Mouse (Mus musculus) cerebral cortex, adult 2 months (tissue): ENCODE data around the gene D630003M21Rik.

ENCODE experiments used
- WGBS: fragments of 180-500 bp; shearing (Covaris S2); methylation state at CpG from one replicate; pipeline ENCODE4 v1.1.7; 2018; 5-methylcytosine and 5-hydroxymethylcytosine counted together

Gene D630003M21Rik

GRCm38 (mm10) chr2:158233106-158233505 is 4.1 kb upstream of the D630003M21Rik start:
- WGBS, result 43% methylated on average over 3 of the region's 3 CpGs

DNA sequence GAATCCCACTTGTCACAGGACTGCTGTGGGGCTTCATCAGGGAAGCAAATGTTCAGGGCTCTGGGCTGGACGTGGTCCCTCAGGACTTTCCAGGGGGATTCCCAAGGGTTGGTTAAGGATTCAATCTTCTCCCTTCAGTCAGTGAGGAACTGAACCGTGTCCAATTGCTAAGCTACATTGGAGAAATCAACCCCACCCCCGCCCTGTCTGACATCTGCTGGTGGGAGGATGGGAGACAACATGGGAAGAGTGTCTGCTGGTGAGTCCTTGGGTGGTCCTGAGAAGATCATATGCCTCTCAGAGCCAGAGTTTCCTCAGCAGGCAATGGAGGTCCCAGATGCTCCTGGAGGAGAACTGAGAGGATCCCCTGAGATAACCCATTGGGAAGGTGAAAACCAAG is 3.4 kb upstream of the D630003M21Rik start:
- 71% methylated on average over 3 of the region's 3 CpGs for WGBS

GRCm38 (mm10) chr2:158231071-158231470 is 2.0 kb upstream of the D630003M21Rik start:
- WGBS, result 79% methylated on average over 5 of the region's 5 CpGs

DNA sequence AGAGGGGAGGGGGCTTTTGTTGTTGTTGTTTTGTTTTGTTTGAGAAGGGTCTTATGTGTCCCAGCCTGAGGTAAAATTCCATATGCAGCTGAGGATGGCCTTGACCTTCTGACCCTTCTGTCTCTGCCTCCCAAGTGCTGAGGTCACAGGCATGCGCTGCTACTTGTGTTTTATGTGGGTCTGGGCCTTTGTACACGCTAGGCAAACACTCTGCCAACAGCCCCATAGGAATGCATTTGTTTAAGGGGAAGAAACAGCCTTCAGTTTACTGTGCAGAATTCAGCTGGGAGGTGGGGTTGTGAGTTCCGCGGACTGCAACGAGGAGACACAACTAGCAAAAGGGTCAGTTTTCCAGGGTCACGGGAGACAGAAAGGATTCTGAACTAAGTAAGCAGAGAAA is 1.6 kb upstream of the D630003M21Rik start:
- 76% methylated on average over 6 of the region's 6 CpGs for WGBS

GRCm38 (mm10) chr2:158229503-158229892 is 476 bp upstream of the D630003M21Rik start:
- WGBS, result 26% methylated on average over 7 of the region's 7 CpGs

DNA sequence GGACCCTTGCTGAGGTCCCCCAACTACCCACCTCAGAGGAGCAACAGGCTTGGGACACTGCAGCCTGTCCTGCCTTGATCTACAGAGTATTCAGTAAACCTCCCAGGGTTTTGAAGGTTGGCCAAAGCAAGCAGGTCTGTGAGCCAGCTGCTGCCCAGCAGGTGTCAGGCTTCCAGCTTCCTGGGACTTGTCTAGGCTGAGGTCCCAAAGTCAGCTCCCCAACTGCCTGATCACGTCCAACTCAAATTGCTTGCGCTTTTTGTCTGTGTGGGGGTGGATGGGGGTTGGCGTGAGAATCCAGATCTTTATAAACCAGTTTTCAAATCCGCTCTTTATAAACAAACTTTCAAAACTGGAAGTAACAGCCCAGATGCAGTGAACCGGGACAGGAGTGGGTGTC is 3.7 kb downstream of the D630003M21Rik start:
- WGBS, result 30% methylated on average over 5 of the region's 5 CpGs

DNA sequence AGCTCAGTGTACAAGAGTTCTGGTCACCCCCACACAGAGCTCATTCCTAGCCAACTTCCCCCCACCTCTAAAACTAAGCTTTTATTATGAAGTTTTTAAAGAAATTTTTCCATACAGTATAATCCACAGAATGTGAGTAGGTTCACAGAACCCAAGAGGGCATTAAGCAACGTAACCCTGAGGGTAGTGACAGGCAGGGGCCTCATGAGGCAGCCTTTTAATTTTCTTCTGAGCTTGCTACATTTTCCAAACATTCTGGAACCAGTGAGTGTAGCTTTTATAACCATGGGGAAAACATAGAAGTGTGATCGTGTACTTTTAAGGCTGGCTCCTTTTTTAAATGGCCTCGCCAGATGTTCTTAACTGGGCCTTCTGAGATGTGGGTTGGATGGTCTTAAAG is 5.5 kb downstream of the D630003M21Rik start:
- 65% methylated on average over 3 of the region's 3 CpGs for WGBS

DNA sequence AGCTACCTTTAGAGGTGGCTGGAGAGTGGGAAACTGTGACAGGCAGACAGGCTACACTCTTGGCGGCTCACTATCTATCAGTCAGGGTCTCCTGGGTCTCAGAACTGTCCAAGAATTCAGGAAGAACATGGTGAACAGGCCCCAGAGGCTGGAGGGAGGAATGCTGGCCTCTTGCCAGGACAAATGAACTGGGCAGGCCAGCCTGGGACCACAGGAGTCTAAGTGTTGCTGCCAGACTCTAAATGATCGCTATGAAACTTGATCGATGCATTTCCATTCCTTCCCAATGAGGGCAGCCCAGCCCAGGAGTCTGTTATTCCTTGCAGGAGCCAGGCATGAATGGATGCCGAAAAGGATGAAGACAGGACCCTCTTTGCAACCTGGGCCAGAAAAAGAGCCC is 6.4 kb downstream of the D630003M21Rik start:
- 68% methylated on average over 4 of the region's 4 CpGs for WGBS

GRCm38 (mm10) chr2:158221446-158222084 is 7.5 kb downstream of the D630003M21Rik start:
- 86% methylated on average over 9 of the region's 9 CpGs for WGBS

DNA sequence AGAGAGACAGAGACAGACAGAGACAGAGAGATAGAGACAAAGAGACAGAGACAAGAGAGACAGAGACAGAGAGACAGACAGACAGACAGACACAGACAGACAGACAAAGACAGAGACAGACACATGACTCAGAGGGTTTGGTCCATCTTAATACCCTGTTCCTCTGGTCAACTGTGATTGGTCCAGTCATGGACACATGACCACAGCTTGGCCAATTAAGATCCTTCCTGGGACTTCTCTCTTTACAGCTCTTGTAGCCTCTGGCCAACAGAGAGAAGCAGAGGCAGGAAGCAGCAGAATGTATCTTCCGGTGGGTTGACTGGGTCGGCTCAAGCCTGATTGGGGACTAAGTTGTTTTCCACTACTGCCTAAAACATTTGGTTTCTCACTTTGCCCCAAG is 9.5 kb downstream of the D630003M21Rik start:
- WGBS, result 91% methylated on average over 2 of the region's 2 CpGs

DNA sequence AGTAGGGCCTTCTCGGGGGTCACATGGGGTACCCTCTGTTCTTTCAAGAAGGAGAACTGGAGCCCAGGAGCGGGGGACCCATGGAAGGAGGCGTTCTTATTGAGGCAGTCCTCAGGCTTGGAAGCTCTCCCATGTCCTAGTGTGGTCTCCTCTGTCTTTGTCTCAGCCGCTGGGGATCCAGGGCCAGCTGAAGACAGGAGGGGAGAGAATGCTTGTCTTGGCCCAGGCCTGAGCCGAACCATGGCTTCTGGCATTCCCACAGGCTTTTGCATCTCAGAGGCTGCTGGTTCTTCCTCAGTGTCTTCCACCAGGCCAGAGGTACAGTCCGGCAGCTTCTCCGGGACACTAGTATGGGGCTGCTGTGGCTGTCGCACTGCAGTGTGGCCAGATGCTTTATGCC is 12.5 kb downstream of the D630003M21Rik start:
- 80% methylated on average over 8 of the region's 8 CpGs for WGBS

- WGBS, result 60% methylated on average over 9 of the region's 9 CpGs
These were observed 13.5 kb downstream of the D630003M21Rik start for GRCm38 (mm10) chr2:158215283-158216117.

GRCm38 (mm10) chr2:158211764-158212471 is 17.1 kb downstream of the D630003M21Rik start:
- 64% methylated on average over 4 of the region's 4 CpGs for WGBS

DNA sequence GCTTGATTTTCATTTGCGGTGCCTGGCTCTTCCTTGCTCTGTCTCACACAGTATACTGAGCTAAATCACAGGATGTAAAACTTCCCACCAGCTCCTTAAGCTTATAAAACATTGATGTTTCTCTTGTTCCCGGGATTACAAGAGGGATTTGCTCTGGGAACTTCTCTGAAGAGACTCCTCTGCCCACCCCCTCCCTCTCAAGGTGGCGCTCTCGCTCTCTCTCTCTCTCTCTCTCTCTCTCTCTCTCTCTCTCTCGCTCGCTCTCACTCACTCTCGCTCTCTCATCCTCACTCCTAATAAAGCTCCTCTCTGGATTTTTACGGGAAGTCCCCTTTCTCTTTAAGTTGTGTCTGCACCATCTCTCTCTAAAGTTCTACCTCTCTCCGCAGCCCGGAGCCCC is 18.1 kb downstream of the D630003M21Rik start:
- WGBS, result 36% methylated on average over 10 of the region's 10 CpGs

DNA sequence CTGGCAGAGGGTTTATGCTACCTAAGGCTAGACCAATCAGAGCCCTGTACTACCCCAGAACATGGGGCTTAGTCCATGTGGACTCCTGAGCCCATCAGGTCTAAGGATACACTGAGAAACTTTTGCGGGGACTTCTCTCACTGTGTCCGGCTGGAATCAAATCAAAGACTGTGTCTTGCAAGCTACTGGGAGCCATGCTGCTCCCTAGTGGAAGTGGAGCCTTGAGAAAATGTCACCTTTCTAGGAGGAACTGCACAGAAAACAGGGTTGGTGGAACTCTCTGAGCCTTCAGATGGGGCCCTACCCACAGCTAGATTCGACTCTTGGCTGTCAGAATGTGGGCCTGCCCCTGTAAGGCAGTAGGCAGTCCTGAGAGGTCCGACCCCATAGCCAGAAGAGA is 18.5 kb downstream of the D630003M21Rik start:
- 44% methylated on average over 4 of the region's 4 CpGs for WGBS

GRCm38 (mm10) chr2:158209776-158210175 is 19.2 kb downstream of the D630003M21Rik start:
- WGBS, result 67% methylated on average over 9 of the region's 9 CpGs

DNA sequence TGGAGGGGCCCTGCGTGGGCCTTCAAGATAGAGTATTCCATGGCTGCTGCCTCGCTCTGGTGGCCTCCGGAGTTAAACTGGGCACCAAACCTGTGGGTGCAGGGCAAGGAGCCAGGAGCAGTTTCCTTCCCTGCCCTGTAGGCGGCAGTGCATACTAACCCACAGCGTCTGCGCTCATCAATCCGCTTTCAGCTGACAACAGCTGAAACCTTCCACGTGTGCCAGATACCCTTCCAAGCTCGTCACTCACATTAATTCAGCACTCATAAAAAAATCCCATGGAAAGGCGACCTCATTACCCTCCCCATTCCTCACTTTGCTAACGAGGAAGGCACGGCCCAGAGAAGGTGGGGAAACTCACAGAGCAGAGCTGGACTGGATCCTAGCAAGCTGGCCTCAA is 21.2 kb downstream of the D630003M21Rik start:
- WGBS, result 9% methylated on average over 12 of the region's 12 CpGs

GRCm38 (mm10) chr2:158204114-158204513 is 24.9 kb downstream of the D630003M21Rik start:
- 8% methylated on average over 7 of the region's 7 CpGs for WGBS

- WGBS, result 95% methylated on average over 4 of the region's 4 CpGs
These were observed 25.3 kb downstream of the D630003M21Rik start for GRCm38 (mm10) chr2:158203686-158204085.

- WGBS, result 71% methylated on average over 3 of the region's 3 CpGs
These were observed 29.7 kb downstream of the D630003M21Rik start for GRCm38 (mm10) chr2:158199281-158199680.

DNA sequence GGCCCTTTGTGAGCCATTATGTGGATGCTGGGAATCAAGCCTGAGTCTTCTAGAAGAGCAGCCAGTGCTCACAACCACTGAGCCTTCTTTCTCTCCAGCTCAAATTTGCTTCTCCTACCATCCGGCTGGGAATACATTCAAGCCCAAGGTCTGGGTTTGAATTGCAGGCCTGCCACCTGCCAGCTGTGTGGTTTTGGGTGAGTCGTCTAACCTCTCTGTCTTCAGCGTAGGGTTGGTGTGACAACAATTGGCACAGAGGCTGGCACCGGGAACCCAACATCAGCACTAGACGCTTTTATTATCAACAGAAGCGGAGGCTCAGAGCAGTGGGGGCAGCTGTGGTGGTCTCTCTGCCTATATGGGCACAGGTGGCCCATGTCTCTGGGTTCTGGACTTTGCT is 30.2 kb downstream of the D630003M21Rik start:
- WGBS, result 83% methylated on average over 6 of the region's 6 CpGs

DNA sequence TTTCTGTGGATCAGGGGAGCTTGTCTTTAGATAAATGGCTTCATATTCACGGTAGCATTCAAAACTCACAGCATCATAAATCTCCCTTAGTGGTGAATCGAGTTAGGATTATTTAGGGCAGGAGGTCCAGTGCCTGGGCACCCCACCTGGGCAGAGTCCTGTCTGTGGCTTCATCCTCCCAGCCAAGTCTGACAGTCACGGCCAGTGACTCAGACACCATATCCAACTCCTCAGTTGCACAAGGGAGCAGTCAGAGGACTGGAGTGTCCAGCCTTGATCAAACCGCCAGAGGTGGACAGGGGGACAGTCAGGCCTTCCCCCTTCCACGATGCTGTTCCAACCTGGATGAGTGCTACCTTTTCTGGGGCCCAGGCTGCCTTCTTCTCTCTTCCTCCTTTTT is 31.1 kb downstream of the D630003M21Rik start:
- 88% methylated on average over 5 of the region's 5 CpGs for WGBS
